Mouse (Mus musculus): Measurements from ENCODE around the gene Ddc.

Ddc gene

GRCm38 (mm10) chr11:11897645-11898357, at the start of gene Ddc:
Gene Ddc, minus strand, starts transcription at chr11:11898144.
- DNase-seq (ENCODE audit: low spot score in 2 of 2) = no peak

- DNase-seq (ENCODE audit: low spot score in 2 of 2) = no peak
Measured at GRCm38 (mm10) chr11:11945766-11946165, 47.8 kb upstream of the Ddc start.

GRCm38 (mm10) chr11:11944814-11945213, 46.9 kb upstream of the Ddc start:
- DNase-seq (ENCODE audit: low spot score in 2 of 2) = no peak

GRCm38 (mm10) chr11:11944082-11944349, 46.1 kb upstream of the Ddc start:
- DNase-seq (ENCODE audit: low spot score in 2 of 2) = no peak

GRCm38 (mm10) chr11:11943240-11944081, 45.5 kb upstream of the Ddc start:
- no peak for DNase-seq (ENCODE audit: low spot score in 2 of 2)

GRCm38 (mm10) chr11:11942320-11943217, 44.6 kb upstream of the Ddc start:
- DNase-seq (ENCODE audit: low spot score in 2 of 2) = no peak

- DNase-seq (ENCODE audit: low spot score in 2 of 2) = no peak
Measured at GRCm38 (mm10) chr11:11940833-11941681, 43.1 kb upstream of the Ddc start.

- no peak for DNase-seq (ENCODE audit: low spot score in 2 of 2)
Measured at GRCm38 (mm10) chr11:11939611-11940010, 41.7 kb upstream of the Ddc start.

GRCm38 (mm10) chr11:11938591-11938990, 40.6 kb upstream of the Ddc start:
- no peak for DNase-seq (ENCODE audit: low spot score in 2 of 2)

- DNase-seq (ENCODE audit: low spot score in 2 of 2) = no peak
Measured at GRCm38 (mm10) chr11:11937340-11938030, 39.5 kb upstream of the Ddc start.

- DNase-seq (ENCODE audit: low spot score in 2 of 2) = no peak
Measured at GRCm38 (mm10) chr11:11934808-11935207, 36.9 kb upstream of the Ddc start.

- DNase-seq (ENCODE audit: low spot score in 2 of 2) = no peak
Measured at GRCm38 (mm10) chr11:11932102-11932789, 34.3 kb upstream of the Ddc start.

- no peak for DNase-seq (ENCODE audit: low spot score in 2 of 2)
Measured at GRCm38 (mm10) chr11:11931688-11932087, 33.7 kb upstream of the Ddc start.

GRCm38 (mm10) chr11:11930527-11930926, 32.6 kb upstream of the Ddc start:
- no peak for DNase-seq (ENCODE audit: low spot score in 2 of 2)

GRCm38 (mm10) chr11:11929059-11929458, 31.1 kb upstream of the Ddc start:
- DNase-seq (ENCODE audit: low spot score in 2 of 2) = no peak

GRCm38 (mm10) chr11:11928586-11928985, 30.6 kb upstream of the Ddc start:
- no peak for DNase-seq (ENCODE audit: low spot score in 2 of 2)

GRCm38 (mm10) chr11:11923900-11924299, 26.0 kb upstream of the Ddc start:
- DNase-seq (ENCODE audit: low spot score in 2 of 2) = no peak

- no peak for DNase-seq (ENCODE audit: low spot score in 2 of 2)
Measured at GRCm38 (mm10) chr11:11923345-11923744, 25.4 kb upstream of the Ddc start.

- no peak for DNase-seq (ENCODE audit: low spot score in 2 of 2)
Measured at GRCm38 (mm10) chr11:11922106-11922505, 24.2 kb upstream of the Ddc start.
